Mouse (Mus musculus): ENCODE data around the gene Dcn.

DNA sequence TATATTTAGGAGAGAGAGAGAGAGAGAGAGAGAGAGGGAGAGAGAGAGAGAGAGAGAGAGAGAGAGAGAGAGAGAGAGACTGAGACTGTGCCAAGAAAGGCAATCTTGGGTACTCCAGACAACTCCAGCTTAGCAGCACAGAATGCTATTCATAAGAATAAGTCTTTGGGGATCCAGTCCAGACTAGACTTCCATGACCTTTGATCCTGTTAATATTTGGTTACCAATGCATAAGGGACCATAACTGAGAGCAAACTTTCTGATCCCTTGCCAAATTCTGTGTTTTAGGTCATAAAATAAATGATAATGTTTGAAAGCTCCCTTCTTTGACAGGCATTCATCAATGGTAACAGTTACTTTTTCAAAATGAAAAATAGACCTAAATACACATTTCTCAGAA lies 6.7 kb downstream of the Dcn start:
- TF ChIP-seq CTCF (conservative IDR thresholded peaks at IDR 0.05; ENCODE audit: low read length): no peak
- TF ChIP-seq NANOG (IDR thresholded peaks at IDR 0.05; ENCODE audit: borderline replicate concordance, low read length): no peak
- TF ChIP-seq POU5F1 (IDR thresholded peaks at IDR 0.05; ENCODE audit: borderline replicate concordance, low read length): no peak

Measured in E14TG2a.4 (cell line).